Mouse (Mus musculus): ENCODE measurements around the gene Panx1. TPM values are rescaled to one million over a fixed set of nuclear protein-coding genes. Genes with fewer than 3 reads are reported as not detected.

Panx1 gene
- polyA plus RNA-seq (2014; fragmentation: Nextera tagmentation; extraction: Ambion mirVana): 113 and 129 TPM in 2 replicates

- Histone ChIP-seq H3K27ac (ENCODE audit: low read depth, low read length) (peak within 1 kb of the TSS; percentile 87), H3K9ac (ENCODE audit: low read depth, low read length) (peak within 1 kb of the TSS; percentile 89), H3K36me3 (ENCODE audit: control insufficient read depth, insufficient read depth, low read length) (no peaks in the 10 kb centered on the region), H3K4me3 (ENCODE audit: low read depth, low read length) (peak within 1 kb of the TSS; percentile 88), H3K9me3 (ENCODE audit: control insufficient read depth, low read length) (no peaks in the 10 kb centered on the region), H3K4me1 (replicated peaks; ENCODE audit: control insufficient read depth, insufficient read depth, low read length) (no peaks in the 10 kb centered on the region), H3K4me2 (replicated peaks; ENCODE audit: low read depth, low read length) (peak within 1 kb of the TSS; percentile 67), H3K27me3 (ENCODE audit: control insufficient read depth, insufficient read depth, low read length) (no peaks in the 10 kb centered on the region)
- ATAC-seq (ENCODE audit: low FRiP score): peak; percentile 94
- WGBS: under 1% methylated on average over 68 of the region's 68 CpGs
- DNase-seq (ENCODE audit: low spot score): peak; percentile 86
Measured at GRCm38 (mm10) chr9:15045084-15045669, at the start of gene Panx1. Gene Panx1, minus strand, starts transcription at chr9:15045478.

GRCm38 (mm10) chr9:15068686-15069295 lies 23.5 kb upstream of the Panx1 start:
- Histone ChIP-seq H3K27ac (ENCODE audit: low read depth, low read length) (no peak overlapping the region), H3K27me3 (ENCODE audit: control insufficient read depth, insufficient read depth, low read length) (no peaks in the 10 kb centered on the region), H3K36me3 (ENCODE audit: control insufficient read depth, insufficient read depth, low read length) (no peaks in the 10 kb centered on the region), H3K4me2 (replicated peaks; ENCODE audit: low read depth, low read length) (no peak overlapping the region), H3K4me1 (replicated peaks; ENCODE audit: control insufficient read depth, insufficient read depth, low read length) (no peaks in the 10 kb centered on the region), H3K9ac (ENCODE audit: low read depth, low read length) (no peak overlapping the region), H3K4me3 (ENCODE audit: low read depth, low read length) (no peak overlapping the region), H3K9me3 (ENCODE audit: control insufficient read depth, low read length) (no peaks in the 10 kb centered on the region)
- 84% methylated on average over 6 of the region's 6 CpGs for WGBS
- ATAC-seq (ENCODE audit: low FRiP score) (no peak), DNase-seq (ENCODE audit: low spot score) (no peak)

- no peaks in the 10 kb centered on the region for H3K36me3 ChIP-seq (ENCODE audit: control insufficient read depth, insufficient read depth, low read length)
- DNase-seq (ENCODE audit: low spot score) (no peak), ATAC-seq (ENCODE audit: low FRiP score) (no peak)
- no peak overlapping the region for H3K27ac ChIP-seq (ENCODE audit: low read depth, low read length)
- H3K4me3 ChIP-seq (ENCODE audit: low read depth, low read length): no peak overlapping the region
- 88% methylated on average over 7 of the region's 7 CpGs for WGBS
- H3K4me1 ChIP-seq (replicated peaks; ENCODE audit: control insufficient read depth, insufficient read depth, low read length): no peaks in the 10 kb centered on the region
- no peak overlapping the region for H3K4me2 ChIP-seq (replicated peaks; ENCODE audit: low read depth, low read length)
- no peaks in the 10 kb centered on the region for H3K27me3 ChIP-seq (ENCODE audit: control insufficient read depth, insufficient read depth, low read length)
- no peak overlapping the region for H3K9ac ChIP-seq (ENCODE audit: low read depth, low read length)
- no peaks in the 10 kb centered on the region for H3K9me3 ChIP-seq (ENCODE audit: control insufficient read depth, low read length)
Measured at GRCm38 (mm10) chr9:15067995-15068685, 22.9 kb upstream of the Panx1 start.

GRCm38 (mm10) chr9:15064176-15064575 lies 18.9 kb upstream of the Panx1 start:
- no peaks in the 10 kb centered on the region for H3K9me3 ChIP-seq (ENCODE audit: control insufficient read depth, low read length)
- no peak overlapping the region for H3K9ac ChIP-seq (ENCODE audit: low read depth, low read length)
- H3K4me3 ChIP-seq (ENCODE audit: low read depth, low read length): no peak overlapping the region
- WGBS: 9% methylated on average over 1 of the region's 1 CpGs
- no peak overlapping the region for H3K4me2 ChIP-seq (replicated peaks; ENCODE audit: low read depth, low read length)
- DNase-seq (ENCODE audit: low spot score) (no peak), ATAC-seq (ENCODE audit: low FRiP score) (no peak)
- no peak overlapping the region for H3K27ac ChIP-seq (ENCODE audit: low read depth, low read length)
- no peaks in the 10 kb centered on the region for H3K27me3 ChIP-seq (ENCODE audit: control insufficient read depth, insufficient read depth, low read length)
- no peaks in the 10 kb centered on the region for H3K36me3 ChIP-seq (ENCODE audit: control insufficient read depth, insufficient read depth, low read length)
- no peaks in the 10 kb centered on the region for H3K4me1 ChIP-seq (replicated peaks; ENCODE audit: control insufficient read depth, insufficient read depth, low read length)

GRCm38 (mm10) chr9:15060847-15061246 lies 15.6 kb upstream of the Panx1 start:
- Histone ChIP-seq H3K27me3 (ENCODE audit: control insufficient read depth, insufficient read depth, low read length) (no peaks in the 10 kb centered on the region), H3K9ac (ENCODE audit: low read depth, low read length) (no peak overlapping the region), H3K36me3 (ENCODE audit: control insufficient read depth, insufficient read depth, low read length) (no peaks in the 10 kb centered on the region), H3K9me3 (ENCODE audit: control insufficient read depth, low read length) (no peaks in the 10 kb centered on the region), H3K4me3 (ENCODE audit: low read depth, low read length) (no peak overlapping the region), H3K4me1 (replicated peaks; ENCODE audit: control insufficient read depth, insufficient read depth, low read length) (no peaks in the 10 kb centered on the region), H3K4me2 (replicated peaks; ENCODE audit: low read depth, low read length) (no peak overlapping the region), H3K27ac (ENCODE audit: low read depth, low read length) (no peak overlapping the region)
- WGBS: 92% methylated on average over 5 of the region's 5 CpGs
- no peak for ATAC-seq (ENCODE audit: low FRiP score)
- no peak for DNase-seq (ENCODE audit: low spot score)

- no peaks in the 10 kb centered on the region for H3K4me1 ChIP-seq (replicated peaks; ENCODE audit: control insufficient read depth, insufficient read depth, low read length)
- DNase-seq (ENCODE audit: low spot score) (no peak), ATAC-seq (ENCODE audit: low FRiP score) (no peak)
- H3K27ac ChIP-seq (ENCODE audit: low read depth, low read length): no peak overlapping the region
- H3K27me3 ChIP-seq (ENCODE audit: control insufficient read depth, insufficient read depth, low read length): no peaks in the 10 kb centered on the region
- no peak overlapping the region for H3K4me3 ChIP-seq (ENCODE audit: low read depth, low read length)
- no peak overlapping the region for H3K9ac ChIP-seq (ENCODE audit: low read depth, low read length)
- H3K9me3 ChIP-seq (ENCODE audit: control insufficient read depth, low read length): no peaks in the 10 kb centered on the region
- WGBS: 87% methylated on average over 6 of the region's 6 CpGs
- no peaks in the 10 kb centered on the region for H3K36me3 ChIP-seq (ENCODE audit: control insufficient read depth, insufficient read depth, low read length)
- no peak overlapping the region for H3K4me2 ChIP-seq (replicated peaks; ENCODE audit: low read depth, low read length)
Measured at GRCm38 (mm10) chr9:15060026-15060425, 14.7 kb upstream of the Panx1 start.

- Histone ChIP-seq H3K4me1 (replicated peaks; ENCODE audit: control insufficient read depth, insufficient read depth, low read length) (no peaks in the 10 kb centered on the region), H3K9me3 (ENCODE audit: control insufficient read depth, low read length) (no peaks in the 10 kb centered on the region), H3K27me3 (ENCODE audit: control insufficient read depth, insufficient read depth, low read length) (no peaks in the 10 kb centered on the region), H3K4me2 (replicated peaks; ENCODE audit: low read depth, low read length) (peak overlapping the region; percentile 67), H3K9ac (ENCODE audit: low read depth, low read length) (peak overlapping the region; percentile 89), H3K36me3 (ENCODE audit: control insufficient read depth, insufficient read depth, low read length) (no peaks in the 10 kb centered on the region), H3K4me3 (ENCODE audit: low read depth, low read length) (peak overlapping the region; percentile 88), H3K27ac (ENCODE audit: low read depth, low read length) (peak overlapping the region; percentile 87)
- DNase-seq (ENCODE audit: low spot score) (no peak), ATAC-seq (ENCODE audit: low FRiP score) (peak; percentile 32; the same call in 1 of the 2 replicates)
- WGBS: 43% methylated on average over 10 of the region's 10 CpGs
Measured at GRCm38 (mm10) chr9:15045740-15046139, 462 bp upstream of the Panx1 start.

- peak overlapping the region; percentile 88 for H3K4me3 ChIP-seq (ENCODE audit: low read depth, low read length)
- no peaks in the 10 kb centered on the region for H3K36me3 ChIP-seq (ENCODE audit: control insufficient read depth, insufficient read depth, low read length)
- H3K4me1 ChIP-seq (replicated peaks; ENCODE audit: control insufficient read depth, insufficient read depth, low read length): no peaks in the 10 kb centered on the region
- peak overlapping the region; percentile 89 for H3K9ac ChIP-seq (ENCODE audit: low read depth, low read length)
- no peaks in the 10 kb centered on the region for H3K27me3 ChIP-seq (ENCODE audit: control insufficient read depth, insufficient read depth, low read length)
- H3K9me3 ChIP-seq (ENCODE audit: control insufficient read depth, low read length): no peaks in the 10 kb centered on the region
- WGBS: under 1% methylated on average over 28 of the region's 28 CpGs
- ATAC-seq (ENCODE audit: low FRiP score) (peak; percentile 63), DNase-seq (ENCODE audit: low spot score) (peak; percentile 66)
- H3K4me2 ChIP-seq (replicated peaks; ENCODE audit: low read depth, low read length): peak overlapping the region; percentile 67
- H3K27ac ChIP-seq (ENCODE audit: low read depth, low read length): peak overlapping the region; percentile 87
Measured at GRCm38 (mm10) chr9:15044391-15045083, 741 bp downstream of the Panx1 start.
